Mouse (Mus musculus) thymus, adult 2 months (tissue): Measurements from ENCODE around the gene Ankrd60. TPM values are rescaled to one million over a fixed set of nuclear protein-coding genes. Genes with fewer than 3 reads are reported as not detected.

Source experiments
- DNase-seq: peaks from one replicate; pipeline ENCODE4 v3.0.0; 2021
- H3K27ac ChIP-seq: fragments of 200-500 bp; 2 replicates; pipeline ENCODE4 v1.5.1; 2012; ENCODE audit warnings: low read length, control low read depth; ENCODE audit not compliant: control insufficient read depth, insufficient read depth
- H3K27me3 ChIP-seq: fragments of 200-500 bp; 2 replicates; pipeline ENCODE4 v1.6.1; 2012; ENCODE audit warnings: mild to moderate bottlenecking, low read length, moderate library complexity, mixed read lengths; ENCODE audit not compliant: control insufficient read depth, insufficient read depth
- H3K36me3 ChIP-seq: fragments of 200-500 bp; 2 replicates; pipeline ENCODE4 v1.6.1; 2012; ENCODE audit warnings: mild to moderate bottlenecking, low read length, moderate library complexity; ENCODE audit not compliant: control insufficient read depth, insufficient read depth
- H3K4me1 ChIP-seq: fragments of 200-500 bp; replicated peaks from 2 replicates; pipeline ENCODE4 v1.6.1; 2012; ENCODE audit warnings: low read length; ENCODE audit not compliant: control insufficient read depth, insufficient read depth
- H3K4me3 ChIP-seq: fragments of 200-500 bp; 2 replicates; pipeline ENCODE4 v1.5.1; 2012; ENCODE audit warnings: mild to moderate bottlenecking, low read length, control low read depth, moderate library complexity; ENCODE audit not compliant: control insufficient read depth, insufficient read depth
- CTCF ChIP-seq: fragments of 200-500 bp; IDR thresholded peaks from 2 replicates; pipeline ENCODE4 v1.5.1; 2012; ENCODE audit warnings: mild to moderate bottlenecking, control low read depth, low read length, moderate library complexity, borderline replicate concordance; ENCODE audit not compliant: control insufficient read depth, poor library complexity, insufficient read depth; ENCODE audit errors: extremely low read depth
- POLR2A ChIP-seq: fragments of 200-500 bp; IDR thresholded peaks from 2 replicates; pipeline ENCODE4 v1.6.1; 2012; ENCODE audit warnings: mild to moderate bottlenecking, low read length, control low read depth, moderate library complexity; ENCODE audit not compliant: control insufficient read depth, poor library complexity, insufficient read depth; ENCODE audit errors: extremely low read depth
- WGBS: fragments of 180-500 bp; shearing (Covaris S2); methylation state at CpG from one replicate; pipeline ENCODE4 v1.1.7; 2018; 5-methylcytosine and 5-hydroxymethylcytosine counted together
- polyA plus RNA-seq: library from polyadenylated mRNA; depleted of rRNA; stranded (reverse); fragments of >200 nt; gene quantifications from 2 replicates; pipeline ENCODE4 v1.2.3, GENCODE M21; 2012

Gene Ankrd60
- polyA plus RNA-seq, 1 experiment: 0.31 TPM

- Histone ChIP-seq H3K4me1 (peaks cover 18% of the 10 kb centered on the region), H3K4me3 (no peak overlapping the region), H3K36me3 (no peaks in the 10 kb centered on the region), H3K27me3 (no peaks in the 10 kb centered on the region), H3K27ac (peak overlapping the region; percentile 85)
- no peak for TF ChIP-seq POLR2A
- no peak for TF ChIP-seq CTCF
- 78% methylated on average over 11 of the region's 11 CpGs for whole genome bisulfite sequencing
- DNase-seq: peak; percentile 16
Measured at GRCm38 (mm10) chr2:173594313-173595063, 16.3 kb upstream of the Ankrd60 start.

- Histone ChIP-seq H3K4me1 (peaks cover 18% of the 10 kb centered on the region), H3K27ac (peak overlapping the region; percentile 85; the same call in 1 of the 2 replicates), H3K4me3 (no peak overlapping the region), H3K27me3 (no peaks in the 10 kb centered on the region), H3K36me3 (no peaks in the 10 kb centered on the region)
- WGBS: 98% methylated on average over 4 of the region's 4 CpGs
- no peak for DNase-seq
- TF ChIP-seq CTCF: no peak
- no peak for TF ChIP-seq POLR2A
Measured at GRCm38 (mm10) chr2:173593841-173594240, 15.7 kb upstream of the Ankrd60 start.

GRCm38 (mm10) chr2:173592781-173593180, 14.6 kb upstream of the Ankrd60 start:
- Histone ChIP-seq H3K4me1 (peaks cover 18% of the 10 kb centered on the region), H3K27ac (no peak overlapping the region), H3K36me3 (no peaks in the 10 kb centered on the region), H3K27me3 (no peaks in the 10 kb centered on the region), H3K4me3 (no peak overlapping the region)
- 94% methylated on average over 9 of the region's 9 CpGs for WGBS
- TF ChIP-seq POLR2A: no peak
- no peak for TF ChIP-seq CTCF
- DNase-seq: no peak

GRCm38 (mm10) chr2:173587411-173587810, 9.2 kb upstream of the Ankrd60 start:
- no peaks in the 10 kb centered on the region for H3K36me3 ChIP-seq
- no peak overlapping the region for H3K27ac ChIP-seq
- peaks cover 13% of the 10 kb centered on the region for H3K4me1 ChIP-seq
- no peak for DNase-seq
- 94% methylated on average over 5 of the region's 5 CpGs for WGBS
- H3K27me3 ChIP-seq: peaks cover 7% of the 10 kb centered on the region; the same call in 1 of the 2 replicates
- H3K4me3 ChIP-seq: no peak overlapping the region
- TF ChIP-seq POLR2A (no peak), CTCF (no peak)

GRCm38 (mm10) chr2:173586118-173586968, 8.2 kb upstream of the Ankrd60 start:
- TF ChIP-seq CTCF (peak; percentile 99), POLR2A (no peak)
- H3K4me3 ChIP-seq: peak overlapping the region; percentile 47
- no peak overlapping the region for H3K27ac ChIP-seq
- WGBS: 2% methylated on average over 68 of the region's 68 CpGs
- DNase-seq: peak; percentile 83
- peaks cover 13% of the 10 kb centered on the region for H3K4me1 ChIP-seq
- H3K27me3 ChIP-seq: peaks cover 7% of the 10 kb centered on the region; the same call in 1 of the 2 replicates
- no peaks in the 10 kb centered on the region for H3K36me3 ChIP-seq

GRCm38 (mm10) chr2:173585387-173586117, 7.4 kb upstream of the Ankrd60 start:
- peak overlapping the region; percentile 47 for H3K4me3 ChIP-seq
- TF ChIP-seq CTCF (0 out of 2 replicates have a peak, but pooled peaks have one; percentile 12), POLR2A (no peak)
- H3K36me3 ChIP-seq: no peaks in the 10 kb centered on the region
- H3K27me3 ChIP-seq: peaks cover 7% of the 10 kb centered on the region; the same call in 1 of the 2 replicates
- peak; percentile 45 for DNase-seq
- 6% methylated on average over 53 of the region's 54 CpGs for WGBS
- peaks cover 13% of the 10 kb centered on the region for H3K4me1 ChIP-seq
- H3K27ac ChIP-seq: no peak overlapping the region
